Mouse (Mus musculus) central nervous system, embryonic 18 days (tissue): ENCODE data around the gene Dapk3. TPM values are rescaled to one million over a fixed set of nuclear protein-coding genes. Genes with fewer than 3 reads are reported as not detected.

ENCODE experiments used
- polyA plus RNA-seq: library from polyadenylated mRNA; depleted of rRNA; stranded (reverse); fragments of >200 nt; gene quantifications from 2 replicates; pipeline ENCODE4 v1.2.3, GENCODE M21; 2012; rRNA removed

Dapk3 gene
- polyA plus RNA-seq, result 67.6 and 77.1 TPM in 2 replicates

GRCm38 (mm10) chr10:81182336-81183333 lies at the start of gene Dapk3:
Gene Dapk3, plus strand, starts transcription at chr10:81183005.

GRCm38 (mm10) chr10:81134966-81135681 lies 47.7 kb upstream of the Dapk3 start, which contains the start of gene Zbtb7a:
Gene Zbtb7a, plus strand, starts transcription at chr10:81135220.

GRCm38 (mm10) chr10:81167200-81168086 lies 15.4 kb upstream of the Dapk3 start, which contains the start of gene Pias4:
Gene Pias4, minus strand, starts transcription at chr10:81167923.

GRCm38 (mm10) chr10:81176466-81177271 lies 6.1 kb upstream of the Dapk3 start, which contains the start of gene Eef2:
Gene Eef2, plus strand, starts transcription at chr10:81176631.

GRCm38 (mm10) chr10:81183805-81184204 lies 1.0 kb downstream of the Dapk3 start, which contains the start of gene 4930442H23Rik:
Gene 4930442H23Rik, minus strand, starts transcription at chr10:81183849.

GRCm38 (mm10) chr10:81201807-81202758 lies 19.3 kb downstream of the Dapk3 start, which contains the start of gene Nmrk2:
Gene Nmrk2, minus strand, starts transcription at chr10:81202051.

GRCm38 (mm10) chr10:81230438-81231332 lies 47.9 kb downstream of the Dapk3 start, which contains the start of gene Atcay:
Gene Atcay, minus strand, starts transcription at chr10:81230833.

GRCm38 (mm10) chr10:81232580-81233225 lies 49.9 kb downstream of the Dapk3 start, which contains the start of gene Zfr2:
Gene Zfr2, plus strand, starts transcription at chr10:81233155.

Other genes starting within 250 kb of the Dapk3 start
- gene Gng7, start 168.1 kb upstream of the Dapk3 start, polyA plus RNA-seq, result 37.5 and 53.7 TPM in 2 replicates
- 63.0 and 72.2 TPM in 2 replicates for gene Diras1, start 157.3 kb upstream of the Dapk3 start, polyA plus RNA-seq
- 68.4 and 75.8 TPM in 2 replicates for gene Slc39a3, start 145.6 kb upstream of the Dapk3 start, polyA plus RNA-seq
- 265 and 268 TPM in 2 replicates for gene Sgta, start 122.8 kb upstream of the Dapk3 start, polyA plus RNA-seq
- gene Thop1, start 113.0 kb upstream of the Dapk3 start, polyA plus RNA-seq, result 75.2 and 75.3 TPM in 2 replicates
- 0.40 and 0.48 TPM in 2 replicates for gene Creb3l3, start 84.1 kb upstream of the Dapk3 start, polyA plus RNA-seq
- gene Map2k2, start 77.1 kb upstream of the Dapk3 start, polyA plus RNA-seq, result 179 and 183 TPM in 2 replicates
- gene Zbtb7a, start 47.8 kb upstream of the Dapk3 start, polyA plus RNA-seq, result 8.3 and 9.9 TPM in 2 replicates
- gene Pias4, start 15.1 kb upstream of the Dapk3 start, polyA plus RNA-seq, result 23.5 and 28.9 TPM in 2 replicates
- 1,300 and 1,423 TPM in 2 replicates for gene Eef2, start 6.4 kb upstream of the Dapk3 start, polyA plus RNA-seq
- gene 4930442H23Rik, start 844 bp downstream of the Dapk3 start, polyA plus RNA-seq, result not detected in 2 replicates
- 0.16 and 0.17 TPM in 2 replicates for gene Nmrk2, start 19.0 kb downstream of the Dapk3 start, polyA plus RNA-seq
- 163 and 174 TPM in 2 replicates for gene Atcay, start 47.8 kb downstream of the Dapk3 start, polyA plus RNA-seq
- 67.6 and 70.9 TPM in 2 replicates for gene Zfr2, start 50.1 kb downstream of the Dapk3 start, polyA plus RNA-seq
- gene Matk, start 69.9 kb downstream of the Dapk3 start, polyA plus RNA-seq, result 160 and 167 TPM in 2 replicates
- 61.6 and 82.0 TPM in 2 replicates for gene Mrpl54, start 83.9 kb downstream of the Dapk3 start, polyA plus RNA-seq
- gene Apba3, start 84.0 kb downstream of the Dapk3 start, polyA plus RNA-seq, result 43.6 and 46.7 TPM in 2 replicates
- 4.7 and 5.7 TPM in 2 replicates for gene Tjp3, start 108.6 kb downstream of the Dapk3 start, polyA plus RNA-seq
- gene Pip5k1c, start 110.0 kb downstream of the Dapk3 start, polyA plus RNA-seq, result 209 and 257 TPM in 2 replicates
- 31.3 and 32.6 TPM in 2 replicates for gene Cactin, start 138.1 kb downstream of the Dapk3 start, polyA plus RNA-seq
- 2.9 and 3.2 TPM in 2 replicates for gene Tbxa2r, start 145.7 kb downstream of the Dapk3 start, polyA plus RNA-seq
- 0.08 and 0.09 TPM in 2 replicates for gene Gipc3, start 160.3 kb downstream of the Dapk3 start, polyA plus RNA-seq
- 29.3 and 32.0 TPM in 2 replicates for gene Hmg20b, start 167.5 kb downstream of the Dapk3 start, polyA plus RNA-seq
- 17.9 and 18.2 TPM in 2 replicates for gene Mfsd12, start 174.5 kb downstream of the Dapk3 start, polyA plus RNA-seq
- gene 4930404N11Rik, start 182.8 kb downstream of the Dapk3 start, polyA plus RNA-seq, result 0.48 TPM in 1 of 2 replicates, not detected in the other
- gene Fzr1, start 195.5 kb downstream of the Dapk3 start, polyA plus RNA-seq, result 138 and 139 TPM in 2 replicates
- 66.2 and 66.7 TPM in 2 replicates for gene Dohh, start 201.4 kb downstream of the Dapk3 start, polyA plus RNA-seq
- gene Gm48551, start 201.5 kb downstream of the Dapk3 start, polyA plus RNA-seq, result 6.6 and 8.8 TPM in 2 replicates
- 7.0 and 10.1 TPM in 2 replicates for gene Gm48552, start 206.0 kb downstream of the Dapk3 start, polyA plus RNA-seq
- 3.9 and 4.1 TPM in 2 replicates for gene Smim24, start 210.0 kb downstream of the Dapk3 start, polyA plus RNA-seq